Comparison of ENCODE assay signal across 19 mouse cellular contexts in the genomic region with DNA sequence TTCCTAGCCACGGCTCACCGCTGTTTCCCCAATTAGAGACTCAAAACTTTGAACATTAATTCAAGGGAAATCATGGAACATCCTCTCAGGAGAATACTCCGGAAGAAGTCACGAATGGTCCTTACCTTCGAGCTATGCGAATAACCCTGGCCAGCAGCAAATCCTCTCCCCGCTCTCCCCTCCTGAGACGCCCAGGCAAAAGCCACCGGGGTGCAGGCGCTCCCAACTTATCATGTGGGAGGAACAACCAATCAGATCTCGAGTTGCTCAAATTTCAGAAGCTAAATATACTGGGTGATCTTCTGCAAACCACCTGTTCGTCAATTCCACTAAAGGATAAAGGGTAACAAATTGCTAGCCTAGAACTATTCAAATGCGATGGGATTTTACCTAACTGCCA.
"Had no signal": no experiment of that assay in that cellular context is flagged by ENCODE, and none has a peak within 500 bp of the region (broad histone marks: within the 10 kb centered on the region; RNA-seq: fewer than 3 reads in every experiment).

No protein-coding gene starts in this region.

- H3K27me3 ChIP-seq: limb, embryonic 12.5 days; liver, embryonic 15.5 days; neural tube, embryonic 12.5 days had no signal

- H3K9me3 ChIP-seq: limb, embryonic 12.5 days; liver, embryonic 15.5 days; midbrain, embryonic 10.5 days; neural tube, embryonic 12.5 days had no signal

- H3K4me1 ChIP-seq: limb, embryonic 12.5 days; liver, embryonic 15.5 days; midbrain, embryonic 10.5 days; neural tube, embryonic 12.5 days had no signal

- DNase-seq: kidney, adult 11 months; kidney, adult 9 months; kidney, postnatal 36 days; layer of hippocampus, adult 9-11 months; layer of hippocampus, postnatal 36 days; lung, adult 2 months; lung, postnatal 36 days; midbrain, embryonic 14.5 days; right cerebral cortex, postnatal 14 days; spleen, adult 18-20 months; thymus, adult 18-20 months; thymus, postnatal 14 days had no signal

- H3K36me3 ChIP-seq: limb, embryonic 12.5 days; liver, embryonic 15.5 days; midbrain, embryonic 10.5 days; neural tube, embryonic 12.5 days had no signal

- H3K9ac ChIP-seq: limb, embryonic 12.5 days; liver, embryonic 15.5 days; neural tube, embryonic 12.5 days had no signal

- H3K4me2 ChIP-seq: limb, embryonic 12.5 days; liver, embryonic 11.5 days; liver, embryonic 15.5 days; neural tube, embryonic 12.5 days had no signal

- H3K4me3 ChIP-seq: limb, embryonic 12.5 days; liver, embryonic 15.5 days; midbrain, embryonic 10.5 days; neural tube, embryonic 12.5 days had no signal

- ATAC-seq: lung, postnatal 0 days had no signal

- H3K27ac ChIP-seq: kidney, postnatal 0 days; limb, embryonic 12.5 days; liver, embryonic 15.5 days; midbrain, embryonic 10.5 days; neural tube, embryonic 12.5 days had no signal
